Mouse (Mus musculus) G1E (cell line): ENCODE data around the gene Anapc15-ps.

Source experiments
- CTCF ChIP-seq: IDR thresholded peaks from 2 replicates; pipeline ENCODE4 v1.5.1; 2012; ENCODE audit warnings: low read depth, low read length, inconsistent platforms, mixed read lengths
- GATA1 ChIP-seq: IDR thresholded peaks from 2 replicates; pipeline ENCODE4 v1.6.1; 2012; ENCODE audit warnings: borderline replicate concordance, low read length, inconsistent platforms, mixed read lengths
- POLR2AphosphoS5 ChIP-seq: IDR thresholded peaks from 2 replicates; pipeline ENCODE4 v1.6.1; 2012; ENCODE audit warnings: low read depth, low read length, inconsistent platforms; ENCODE audit not compliant: insufficient replicate concordance
- TAL1 ChIP-seq: conservative IDR thresholded peaks from 2 replicates; pipeline ENCODE4 v1.6.1; 2012; ENCODE audit warnings: low read depth, low read length, inconsistent platforms, mixed read lengths

GRCm38 (mm10) chr10:95639429-95639828, 33.8 kb downstream of the Anapc15-ps start:
- no peak for TF ChIP-seq CTCF
- no peak for TF ChIP-seq TAL1
- TF ChIP-seq GATA1 = no peak
- TF ChIP-seq POLR2AphosphoS5 = no peak
